Mouse (Mus musculus) kidney, postnatal 25 days (tissue): ENCODE measurements at regions not wholly inside any gene's neighbourhood (a gene's known extent, or its start where the extent isn't known, plus 50 kb on each side); places are given as distances from the start of the nearest gene placed in this dataset.

Experiments
- DNase-seq, 2 experiments: peaks; one replicate each; pipeline ENCODE4 v3.0.0; 2021; ENCODE audit warnings: mixed read lengths in 2 of 2

GRCm38 (mm10) chr3:52158788-52159260 is 53.9 kb upstream of the Maml3 start:
- no peak for DNase-seq

- DNase-seq = no peak
Measured at GRCm38 (mm10) chr3:52161688-52162087, 56.8 kb upstream of the Maml3 start.

DNA sequence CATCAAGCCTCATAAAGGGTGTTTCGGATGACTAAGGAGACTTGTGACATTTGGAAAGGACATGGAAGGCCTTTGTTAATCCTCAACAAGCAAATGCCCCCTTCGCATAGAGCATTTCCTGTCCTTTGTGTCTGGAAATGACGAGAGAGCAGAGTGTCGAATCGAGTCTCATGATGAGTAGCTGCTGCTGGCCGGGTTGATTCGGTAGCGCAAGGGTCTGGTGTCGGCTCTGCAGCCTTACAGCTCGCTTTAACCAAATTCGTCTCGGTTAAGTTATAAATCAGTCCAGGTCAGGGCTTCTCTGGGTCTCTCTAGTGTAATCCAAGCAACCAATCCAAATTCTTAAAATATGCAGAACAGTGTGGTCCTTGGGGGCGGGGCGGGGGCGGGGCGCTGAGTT is 59.1 kb upstream of the Maml3 start:
- no peak for DNase-seq

GRCm38 (mm10) chr3:52167420-52167819 is 62.5 kb upstream of the Maml3 start:
- DNase-seq = no peak

DNA sequence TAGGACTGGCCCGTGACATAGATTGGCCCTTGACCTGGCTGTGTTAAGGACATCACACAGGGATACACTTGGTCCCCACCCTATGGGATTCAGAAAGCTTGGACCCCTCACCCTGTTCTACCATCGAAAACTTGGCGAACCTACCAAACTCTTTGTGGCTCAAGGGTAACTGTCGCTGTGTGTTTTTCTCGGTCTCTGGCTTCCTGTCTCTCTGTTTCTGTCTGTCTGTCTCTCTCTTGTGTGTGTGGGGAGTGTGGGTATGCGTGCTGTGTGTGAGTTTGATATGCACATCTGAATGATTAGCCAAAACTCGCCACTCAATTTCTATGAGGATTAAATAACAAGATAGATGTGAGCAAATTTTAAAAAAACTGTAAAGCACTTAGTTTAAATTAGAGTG is 66.0 kb upstream of the Maml3 start:
- no peak for DNase-seq

DNA sequence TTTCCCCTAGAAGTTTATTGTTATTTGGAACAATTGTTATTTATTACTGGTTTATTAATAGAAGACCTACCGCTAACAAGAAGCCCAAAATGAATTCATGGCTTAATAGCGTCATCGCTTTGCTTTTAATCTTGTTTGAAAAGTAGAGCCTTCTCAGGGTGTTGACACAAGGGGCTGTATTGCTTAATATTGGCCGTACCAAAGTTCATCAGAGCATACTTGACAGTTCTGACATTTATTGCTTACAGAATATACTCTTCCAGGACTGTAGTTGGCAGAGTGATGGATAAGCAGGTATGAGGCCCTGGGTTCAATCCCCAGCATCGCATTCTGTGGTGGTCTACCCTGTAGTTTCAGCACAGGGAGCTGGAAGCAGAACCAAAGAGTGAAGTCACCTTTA is 66.4 kb upstream of the Maml3 start:
- no peak for DNase-seq

DNA sequence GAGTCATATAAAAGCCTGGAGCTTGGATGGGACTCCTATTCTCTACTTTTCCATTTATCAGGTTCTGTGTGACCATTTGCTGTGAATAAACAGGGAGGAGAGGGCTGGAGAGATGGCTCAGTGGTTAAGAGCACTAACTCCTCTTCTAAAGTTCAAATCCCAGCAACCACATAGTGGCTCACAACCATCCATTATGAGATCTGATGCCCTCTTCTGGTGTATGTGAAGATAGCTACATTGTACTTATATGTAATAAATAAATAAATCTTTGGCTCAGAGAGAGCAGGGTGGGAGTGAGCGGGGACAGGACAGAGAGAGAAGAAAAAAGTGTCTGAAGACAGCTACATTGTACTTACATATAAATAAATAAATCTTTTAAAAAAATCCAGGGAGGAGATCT is 68.6 kb upstream of the Maml3 start:
- no peak for DNase-seq

GRCm38 (mm10) chr3:52176108-52176507 is 71.2 kb upstream of the Maml3 start:
- no peak for DNase-seq

- DNase-seq = no peak
Measured at GRCm38 (mm10) chr3:52178851-52179250, 74.0 kb upstream of the Maml3 start.

DNA sequence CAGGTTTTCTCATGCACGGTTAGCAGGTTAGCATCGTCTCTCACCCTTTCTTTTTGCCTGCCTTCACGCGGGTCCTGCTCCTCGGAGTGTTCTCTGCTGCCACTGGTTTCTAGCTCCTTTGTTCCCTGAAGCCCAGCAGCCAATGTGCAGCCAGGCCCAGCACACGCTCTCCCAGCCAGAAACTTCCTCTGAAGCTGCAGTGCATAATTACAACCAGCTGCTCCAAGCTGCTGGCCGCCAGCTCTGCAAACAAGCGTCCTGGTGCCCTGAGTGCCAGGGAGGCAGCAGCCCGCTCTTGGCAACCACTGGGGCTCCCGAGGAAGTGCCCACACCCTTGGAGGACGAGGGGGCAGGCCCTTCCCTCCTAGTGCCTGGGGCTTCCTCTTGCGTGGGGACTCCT is 74.8 kb upstream of the Maml3 start:
- peak; percentile 52 to 79 for DNase-seq

GRCm38 (mm10) chr3:52180306-52180705 is 75.4 kb upstream of the Maml3 start:
- DNase-seq = peak in 1 of 2 experiments; percentile 42

GRCm38 (mm10) chr3:52180785-52181184 is 75.9 kb upstream of the Maml3 start:
- peak; percentile 82 to 87 for DNase-seq

DNA sequence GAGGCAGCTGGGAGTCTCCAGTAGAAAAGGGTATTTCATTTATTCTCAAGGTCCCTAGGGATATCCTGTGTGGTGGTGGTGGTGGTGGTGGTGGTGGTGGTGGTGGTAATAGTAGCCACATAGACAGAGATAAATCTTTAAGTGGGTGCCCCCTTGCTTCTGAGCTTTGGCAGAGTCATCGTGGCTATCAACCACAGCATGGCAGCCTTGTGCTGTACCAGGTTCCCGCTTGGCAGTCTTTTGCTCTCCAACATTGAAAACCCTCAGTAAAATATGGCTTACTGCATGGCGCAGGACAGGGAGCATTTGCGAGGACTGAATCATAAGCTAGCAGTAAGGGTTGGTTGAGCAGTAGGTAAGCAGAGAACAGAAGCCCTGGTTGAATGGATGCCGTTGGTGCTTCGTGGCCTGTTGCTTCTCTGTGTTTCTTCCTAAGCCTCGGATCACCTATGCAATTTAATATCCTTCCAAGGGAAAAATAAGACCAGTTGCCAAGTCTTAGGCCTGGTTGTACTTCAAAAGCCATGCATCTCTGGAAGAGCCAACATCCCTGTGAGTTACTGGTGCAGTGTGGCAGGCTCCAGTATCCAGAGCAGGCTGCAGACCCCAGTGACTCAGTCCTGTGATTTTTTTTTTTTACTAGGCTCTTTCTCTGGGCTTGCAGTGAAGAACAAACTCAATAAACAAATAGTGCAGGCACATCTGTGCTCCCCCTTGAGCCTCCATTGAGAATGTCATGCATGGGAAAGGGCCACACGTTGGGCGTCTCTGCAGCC is 76.6 kb upstream of the Maml3 start:
- DNase-seq = no peak

- DNase-seq = no peak
Measured at GRCm38 (mm10) chr3:52184241-52184640, 79.4 kb upstream of the Maml3 start.

- DNase-seq = no peak
Measured at GRCm38 (mm10) chr3:52185351-52185750, 80.5 kb upstream of the Maml3 start.

GRCm38 (mm10) chr3:52187401-52187801 is 80.7 kb upstream of the Foxo1 start:
- no peak for DNase-seq

GRCm38 (mm10) chr3:52188303-52188702 is 79.8 kb upstream of the Foxo1 start:
- DNase-seq = no peak

DNA sequence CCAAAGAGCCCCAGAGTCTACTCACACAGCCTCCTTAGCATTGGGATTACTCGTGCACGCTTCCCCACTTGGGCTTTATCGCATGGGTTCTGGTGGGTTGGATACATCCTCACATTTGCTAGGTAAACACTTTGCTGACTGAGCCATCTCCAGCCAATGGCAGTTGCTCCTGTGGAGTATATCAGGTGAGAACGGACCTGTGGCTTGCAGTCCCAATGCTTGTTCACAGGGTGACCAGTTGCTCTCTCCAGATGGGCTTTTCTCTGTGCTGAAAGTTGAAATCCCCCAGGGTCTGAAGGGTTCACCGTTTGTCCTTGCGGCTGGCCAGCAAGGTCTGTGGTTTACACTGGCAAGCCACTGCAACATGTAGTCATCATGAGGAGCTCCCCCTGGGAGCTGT is 79.1 kb upstream of the Foxo1 start:
- no peak for DNase-seq

DNA sequence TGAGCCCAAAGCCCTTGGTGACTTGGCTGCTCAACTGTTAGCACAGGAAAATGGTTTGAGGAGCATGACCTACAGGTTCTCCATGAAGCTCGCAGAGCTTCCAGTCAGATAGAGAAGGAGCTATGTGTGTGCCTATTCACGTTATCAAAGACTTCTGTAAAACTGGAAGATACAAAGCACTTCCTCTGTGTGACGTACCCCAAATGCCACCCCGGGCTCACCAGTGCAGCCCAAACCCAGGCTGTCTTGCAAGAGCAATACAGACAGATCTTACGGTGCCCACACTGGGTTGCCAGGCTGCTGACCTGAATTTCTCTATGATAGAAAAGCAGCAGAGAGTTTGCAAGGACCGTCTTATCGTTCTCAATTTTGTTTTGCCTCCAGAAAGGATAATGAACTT is 78.1 kb upstream of the Foxo1 start:
- no peak for DNase-seq

- no peak for DNase-seq
Measured at GRCm38 (mm10) chr3:52193026-52193425, 75.1 kb upstream of the Foxo1 start.

GRCm38 (mm10) chr3:52194216-52194615 is 73.9 kb upstream of the Foxo1 start:
- no peak for DNase-seq

DNA sequence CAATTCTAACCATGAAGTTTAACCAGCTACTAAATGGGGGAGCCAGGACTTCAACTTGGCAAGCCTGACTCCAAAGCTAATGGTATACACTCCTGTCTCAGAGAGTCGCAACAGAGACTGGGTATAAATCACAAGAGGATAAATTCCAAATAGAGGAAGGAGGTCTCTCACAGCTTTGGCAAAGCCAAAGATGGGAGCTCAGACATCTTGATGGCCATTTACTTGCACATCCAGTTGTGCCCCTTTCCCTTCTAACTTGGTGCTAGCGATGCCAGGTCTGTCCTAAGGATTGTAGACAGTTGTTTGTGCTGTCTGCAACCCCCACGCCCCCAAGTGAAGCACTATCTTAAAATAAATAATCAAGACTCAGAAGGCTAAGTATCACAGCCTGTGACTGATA is 72.7 kb upstream of the Foxo1 start:
- no peak for DNase-seq

DNA sequence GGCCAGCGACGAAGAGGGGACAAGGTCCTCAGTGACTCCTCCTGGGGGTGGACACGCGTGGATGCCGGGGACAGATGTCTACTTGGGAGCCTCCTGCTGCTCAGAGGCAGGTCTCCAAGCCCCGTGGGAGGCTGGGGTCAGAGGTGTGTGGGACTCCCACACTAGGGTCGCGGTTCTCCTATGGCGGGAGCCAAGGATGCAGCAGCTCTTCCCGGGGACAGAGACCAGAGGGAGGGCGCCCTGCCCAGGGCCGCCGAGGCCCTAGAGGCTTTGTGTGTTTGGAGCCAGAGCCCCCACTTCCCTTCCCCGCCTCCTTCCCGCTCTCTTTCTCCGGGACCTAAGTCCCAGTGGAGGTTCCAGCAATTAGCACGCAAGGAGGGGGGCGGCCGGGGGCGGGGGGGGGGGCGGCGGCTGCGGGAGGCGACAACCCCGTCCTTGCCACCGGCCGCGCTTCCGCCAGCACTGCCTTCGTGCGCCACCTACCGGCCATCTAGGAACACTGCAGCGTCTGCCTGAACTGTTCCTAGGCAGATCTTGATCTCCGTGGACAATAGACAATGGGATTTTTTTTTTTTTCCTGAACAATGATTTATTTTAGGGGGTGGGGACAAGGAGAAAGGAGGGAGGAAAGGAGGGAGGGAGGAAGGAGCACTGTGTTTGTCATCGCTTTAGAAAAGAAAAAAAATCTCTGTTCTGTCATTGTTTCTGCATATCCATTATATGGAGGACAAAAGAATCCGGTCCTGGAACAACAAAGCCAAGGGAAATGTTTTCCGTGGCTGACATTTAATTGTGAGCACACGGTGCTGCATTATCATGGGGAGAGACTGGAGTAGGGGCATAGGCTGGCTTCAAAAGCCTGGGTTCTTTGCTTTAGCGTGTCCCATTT is 71.8 kb upstream of the Foxo1 start:
- peak; percentile 74 to 78 for DNase-seq

DNA sequence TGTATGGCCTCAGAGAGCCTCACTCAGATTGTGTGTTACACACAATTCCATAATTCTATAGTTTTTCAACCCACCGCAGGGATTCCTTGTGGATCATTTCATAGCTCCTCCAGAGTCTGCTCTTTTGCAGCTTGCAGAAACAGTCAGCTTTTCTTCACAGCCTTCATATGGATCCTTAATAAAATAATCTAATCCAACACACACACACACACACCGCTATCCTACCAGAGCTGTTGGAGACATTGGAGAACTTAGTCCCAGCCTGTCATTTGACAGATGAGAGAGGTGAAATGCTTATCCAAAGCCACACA is 71.2 kb upstream of the Foxo1 start:
- DNase-seq = no peak
